Mouse (Mus musculus): ENCODE results near the gene Rapgef2. TPM values are rescaled to one million over a fixed set of nuclear protein-coding genes. Genes with fewer than 3 reads are reported as not detected.
A peak's percentile ranks its signal among the peaks of the same experiment; 100 is the strongest.

Gene Rapgef2
- polyA plus RNA-seq, 1 experiment from 2014 or later, result 8.9 TPM

DNA sequence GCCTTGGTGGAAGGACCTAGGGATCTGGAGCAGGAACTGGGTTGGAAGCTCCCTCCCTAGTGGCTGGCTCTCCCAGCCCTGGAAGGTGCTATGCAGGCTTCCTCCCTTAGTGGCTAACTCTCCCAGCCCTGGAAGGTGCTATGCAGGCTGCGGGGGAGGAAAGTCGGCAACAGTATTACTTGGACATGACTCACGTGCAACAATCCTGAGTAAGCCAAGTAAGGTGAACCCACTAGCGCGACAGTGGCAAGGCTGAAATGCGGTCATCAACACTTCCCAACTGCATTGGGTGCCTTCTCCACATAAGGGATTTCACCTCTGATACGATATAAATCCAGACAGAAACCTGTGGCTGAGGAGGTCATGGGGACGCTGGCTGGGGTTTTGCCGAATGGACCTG lies 42.0 kb downstream of the Rapgef2 start:
- Histone ChIP-seq H3K9me3 (no peaks in the 10 kb centered on the region), H3K4me3 (replicated peaks) (no peak overlapping the region), H3K4me1 (replicated peaks) (peaks cover 20% of the 10 kb centered on the region), H3K27ac (no peak overlapping the region), H3K27me3 (no peaks in the 10 kb centered on the region), H3K36me3 (no peaks in the 10 kb centered on the region), H3K9ac (replicated peaks) (no peak overlapping the region), H3K4me2 (replicated peaks) (no peak overlapping the region)
- ATAC-seq, result no peak
- 87% methylated on average over 9 of the region's 9 CpGs for WGBS

DNA sequence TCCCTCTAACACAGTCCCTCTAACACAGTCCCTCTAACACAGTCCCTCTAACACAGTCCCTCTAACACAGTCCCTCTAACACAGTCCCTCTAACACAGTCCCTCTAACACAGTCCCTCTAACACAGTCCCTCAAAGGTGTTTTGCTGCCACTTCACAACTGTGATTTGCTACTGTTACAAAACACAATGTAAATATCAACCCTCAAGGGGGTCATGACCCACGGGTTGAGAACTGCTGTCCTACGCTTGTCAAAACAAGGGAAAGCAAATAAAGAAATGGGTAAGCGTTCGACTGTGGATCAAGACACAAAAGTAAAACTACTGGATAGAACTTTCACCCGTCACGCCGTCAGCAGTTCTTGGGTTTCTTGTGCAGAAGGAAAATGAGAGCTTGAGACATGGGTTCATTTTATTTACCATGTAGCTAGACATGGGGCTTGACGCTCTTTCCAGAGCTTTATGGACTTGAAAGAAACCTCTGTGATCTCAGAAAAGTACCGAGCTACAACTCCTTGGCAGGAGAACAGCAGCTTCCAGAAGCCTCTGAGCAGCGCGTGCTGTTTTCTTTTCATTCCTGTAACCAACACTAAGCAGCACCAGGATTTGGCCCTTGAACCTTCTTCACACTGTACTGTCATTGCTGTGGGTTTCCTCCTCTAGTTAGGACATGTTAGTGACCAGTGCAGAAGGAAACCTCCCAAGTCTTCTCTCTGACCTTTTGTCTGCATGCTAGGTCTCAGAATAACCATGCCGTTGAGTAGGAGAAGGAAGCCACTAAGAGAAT lies 43.2 kb downstream of the Rapgef2 start:
- Histone ChIP-seq H3K9me3 (no peaks in the 10 kb centered on the region), H3K4me1 (replicated peaks) (peaks cover 16% of the 10 kb centered on the region), H3K9ac (replicated peaks) (no peak overlapping the region), H3K36me3 (no peaks in the 10 kb centered on the region), H3K27ac (no peak overlapping the region), H3K4me3 (replicated peaks) (no peak overlapping the region), H3K4me2 (replicated peaks) (no peak overlapping the region), H3K27me3 (no peaks in the 10 kb centered on the region)
- 83% methylated on average over 12 of the region's 12 CpGs for WGBS
- no peak for ATAC-seq

DNA sequence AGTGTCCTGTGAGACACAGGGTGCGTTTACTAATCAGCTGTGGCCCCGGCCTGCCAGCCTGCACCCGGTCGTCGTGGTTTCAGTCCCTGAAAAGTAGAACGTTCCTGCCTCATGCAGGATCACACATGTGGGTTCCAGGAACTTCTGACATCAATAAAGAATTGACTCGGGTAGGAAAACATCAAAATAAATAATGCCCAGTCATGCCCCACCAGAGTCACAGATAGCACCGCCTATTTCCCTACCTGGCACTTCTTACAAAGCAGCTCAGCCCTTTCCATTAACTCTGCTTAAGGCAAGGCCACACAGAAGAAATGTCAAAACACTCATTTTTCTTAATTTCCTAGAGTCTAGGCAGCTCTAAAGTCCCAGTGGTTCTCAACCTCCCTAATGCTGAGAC lies 44.0 kb downstream of the Rapgef2 start:
- Histone ChIP-seq H3K27me3 (no peaks in the 10 kb centered on the region), H3K27ac (no peak overlapping the region), H3K4me1 (replicated peaks) (peaks cover 11% of the 10 kb centered on the region), H3K36me3 (no peaks in the 10 kb centered on the region), H3K9me3 (no peaks in the 10 kb centered on the region), H3K4me2 (replicated peaks) (no peak overlapping the region), H3K9ac (replicated peaks) (no peak overlapping the region), H3K4me3 (replicated peaks) (no peak overlapping the region)
- 85% methylated on average over 8 of the region's 8 CpGs for WGBS
- ATAC-seq, result no peak

DNA sequence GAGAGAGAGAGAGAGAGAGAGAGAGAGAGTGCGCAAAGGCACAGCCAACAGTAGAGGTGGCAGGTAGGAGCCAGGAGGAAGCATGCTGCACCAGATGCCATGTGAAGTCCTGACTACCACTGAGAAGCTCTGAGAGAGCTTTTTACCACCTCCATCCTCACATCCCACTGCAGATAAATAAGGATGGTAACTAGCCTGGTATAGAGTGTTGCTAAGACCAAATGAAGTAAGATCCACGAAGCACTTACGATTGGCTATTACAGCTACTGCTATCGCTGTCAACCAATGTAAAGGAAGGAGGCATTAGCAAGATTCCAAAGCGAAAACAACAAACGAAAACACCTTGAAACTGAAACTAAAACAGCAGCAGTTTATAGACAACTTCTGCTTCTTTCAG lies 47.3 kb downstream of the Rapgef2 start:
- Histone ChIP-seq H3K4me2 (replicated peaks) (no peak overlapping the region), H3K9ac (replicated peaks) (no peak overlapping the region), H3K27me3 (no peaks in the 10 kb centered on the region), H3K4me1 (replicated peaks) (peaks cover 3% of the 10 kb centered on the region), H3K4me3 (replicated peaks) (no peak overlapping the region), H3K36me3 (no peaks in the 10 kb centered on the region), H3K9me3 (no peaks in the 10 kb centered on the region), H3K27ac (no peak overlapping the region)
- WGBS, result 94% methylated on average over 6 of the region's 6 CpGs
- no peak for ATAC-seq

DNA sequence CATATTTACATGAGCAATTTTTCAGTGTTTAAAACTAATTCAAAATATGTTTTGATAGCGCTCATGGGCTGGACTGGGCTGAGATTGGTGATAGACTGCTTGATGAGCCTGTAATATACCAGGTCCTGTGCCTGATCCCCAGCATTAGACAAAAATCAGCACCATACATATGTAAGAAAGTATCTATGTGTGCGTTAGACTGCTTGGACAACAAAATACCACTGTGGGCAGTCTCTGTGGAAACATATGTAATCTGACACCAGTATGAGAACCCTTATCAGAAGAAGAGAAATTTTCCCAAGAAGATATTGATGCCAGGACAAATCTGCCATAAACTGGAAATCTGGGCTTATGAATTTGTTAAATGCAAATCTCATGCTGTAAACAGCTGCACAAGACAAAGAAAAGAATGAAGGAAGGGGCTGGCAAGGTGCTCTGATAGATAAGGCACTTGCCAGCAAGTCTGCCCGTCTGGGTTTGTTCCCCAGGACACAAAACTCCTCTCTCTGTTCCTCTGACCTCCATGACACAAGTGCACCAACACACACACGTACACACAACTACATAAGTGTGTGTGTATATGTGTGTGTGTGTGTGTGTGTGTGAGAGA lies 47.8 kb downstream of the Rapgef2 start:
- Histone ChIP-seq H3K4me1 (replicated peaks) (peaks cover 3% of the 10 kb centered on the region), H3K36me3 (no peaks in the 10 kb centered on the region), H3K4me3 (replicated peaks) (no peak overlapping the region), H3K9ac (replicated peaks) (no peak overlapping the region), H3K9me3 (no peaks in the 10 kb centered on the region), H3K27ac (no peak overlapping the region), H3K4me2 (replicated peaks) (no peak overlapping the region), H3K27me3 (no peaks in the 10 kb centered on the region)
- no peak for ATAC-seq
- WGBS, result 71% methylated on average over 4 of the region's 4 CpGs

DNA sequence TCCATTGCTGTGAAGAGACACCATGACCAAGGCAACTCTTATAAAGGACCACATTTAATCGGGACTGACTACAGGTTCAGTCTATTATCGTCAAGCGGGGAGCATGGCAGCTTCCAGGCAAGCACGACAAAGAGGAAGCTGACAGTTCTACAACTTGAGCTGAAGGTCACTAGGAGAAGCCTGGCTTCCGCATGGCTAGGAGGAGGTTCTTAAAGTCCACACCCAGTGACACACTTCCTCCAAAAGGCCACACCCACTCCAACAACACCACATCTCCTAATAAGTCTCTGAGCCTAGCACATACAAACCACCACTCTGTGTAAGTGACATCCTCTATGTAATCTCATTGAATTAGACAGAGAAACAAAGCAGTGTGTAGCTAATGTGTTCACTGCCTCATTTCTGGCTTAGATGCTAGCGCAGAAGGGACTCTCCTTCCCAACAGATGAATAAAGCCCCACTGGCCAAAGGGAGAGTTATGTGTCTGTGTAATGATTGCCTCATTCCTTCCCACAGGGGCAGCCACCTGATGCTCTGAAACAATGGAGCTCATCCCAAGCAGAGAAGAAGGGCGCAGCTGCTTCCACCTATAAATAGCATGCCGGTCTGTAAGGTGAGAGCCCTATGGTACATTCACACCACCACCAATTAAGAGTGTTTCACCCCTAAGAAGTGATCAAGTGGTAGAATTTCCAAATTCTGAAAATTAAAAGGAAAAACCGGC lies 48.5 kb downstream of the Rapgef2 start:
- Histone ChIP-seq H3K27ac (no peak overlapping the region), H3K36me3 (no peaks in the 10 kb centered on the region), H3K9me3 (no peaks in the 10 kb centered on the region), H3K4me2 (replicated peaks) (no peak overlapping the region), H3K4me3 (replicated peaks) (no peak overlapping the region), H3K27me3 (no peaks in the 10 kb centered on the region), H3K4me1 (replicated peaks) (peaks cover 3% of the 10 kb centered on the region), H3K9ac (replicated peaks) (no peak overlapping the region)
- WGBS, result 86% methylated on average over 9 of the region's 9 CpGs
- ATAC-seq, result no peak

DNA sequence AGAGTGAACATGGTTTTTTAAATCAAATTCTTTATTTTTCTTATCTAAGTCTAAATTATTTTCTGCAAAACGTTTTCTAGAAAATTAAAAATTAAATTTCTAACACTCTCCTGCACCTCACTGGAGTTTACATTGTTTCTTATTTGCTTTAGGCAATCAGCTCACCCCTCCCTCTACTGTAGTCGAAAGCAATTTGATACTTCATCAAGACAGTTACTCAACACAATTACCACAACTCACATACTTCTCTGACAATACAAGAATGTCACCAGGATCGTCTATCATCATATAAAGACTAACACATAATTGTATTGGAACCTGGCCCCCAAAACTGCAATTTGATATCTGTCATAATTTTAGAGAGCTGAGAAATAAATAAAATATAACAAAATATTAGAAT lies 51.8 kb downstream of the Rapgef2 start:
- Histone ChIP-seq H3K9ac (replicated peaks) (no peak overlapping the region), H3K4me2 (replicated peaks) (no peak overlapping the region), H3K36me3 (no peaks in the 10 kb centered on the region), H3K4me1 (replicated peaks) (peaks cover 6% of the 10 kb centered on the region), H3K4me3 (replicated peaks) (no peak overlapping the region), H3K27me3 (no peaks in the 10 kb centered on the region), H3K27ac (no peak overlapping the region), H3K9me3 (no peaks in the 10 kb centered on the region)
- WGBS, result 85% methylated on average over 3 of the region's 3 CpGs
- ATAC-seq, result no peak

DNA sequence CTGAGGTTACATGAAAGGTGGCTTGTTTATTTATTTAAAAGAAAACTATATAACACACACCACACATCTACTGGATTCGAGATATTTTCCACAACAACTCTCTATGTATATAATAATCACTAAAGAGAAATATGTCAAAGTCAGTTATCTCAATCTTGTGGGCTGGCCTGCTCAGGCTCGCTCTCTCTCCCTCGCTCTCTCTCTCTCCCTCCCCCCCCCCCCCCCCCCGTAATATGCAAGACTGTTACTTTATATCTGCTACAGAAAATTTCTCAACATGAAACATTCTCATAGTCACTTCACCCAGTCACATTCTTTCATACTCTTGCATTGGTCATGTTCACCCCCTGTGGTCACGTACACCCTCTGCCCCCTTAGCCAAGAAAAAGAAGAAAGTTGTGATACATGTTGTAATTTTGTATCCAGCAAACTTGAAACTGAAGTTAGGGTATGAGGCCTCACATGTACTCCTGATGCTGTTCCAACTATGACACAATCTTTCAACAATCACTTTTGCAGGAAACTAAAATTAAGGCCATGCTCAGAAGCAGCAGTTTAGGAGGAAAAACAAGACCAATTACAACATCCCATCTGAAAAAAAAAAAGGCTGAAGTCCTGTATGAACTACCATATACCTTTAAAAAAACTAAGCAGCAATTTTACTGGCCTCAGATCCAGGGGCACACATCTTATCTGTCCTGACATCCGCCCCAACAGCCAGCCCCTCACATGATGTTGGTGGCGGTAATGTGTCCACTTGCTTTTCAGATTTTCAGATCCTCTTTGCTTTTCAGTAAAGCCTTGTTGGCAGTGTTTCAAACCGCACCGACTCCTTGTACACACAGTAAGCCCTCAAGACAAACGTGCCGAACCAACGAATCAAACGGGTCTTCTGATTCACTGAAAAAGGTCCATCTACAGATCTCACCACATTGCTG lies 52.6 kb downstream of the Rapgef2 start:
- Histone ChIP-seq H3K4me3 (replicated peaks) (no peak overlapping the region), H3K27ac (no peak overlapping the region), H3K9ac (replicated peaks) (no peak overlapping the region), H3K36me3 (no peaks in the 10 kb centered on the region), H3K4me2 (replicated peaks) (no peak overlapping the region), H3K9me3 (no peaks in the 10 kb centered on the region), H3K4me1 (replicated peaks) (peaks cover 10% of the 10 kb centered on the region), H3K27me3 (no peaks in the 10 kb centered on the region)
- WGBS, result 81% methylated on average over 13 of the region's 13 CpGs
- no peak for ATAC-seq

DNA sequence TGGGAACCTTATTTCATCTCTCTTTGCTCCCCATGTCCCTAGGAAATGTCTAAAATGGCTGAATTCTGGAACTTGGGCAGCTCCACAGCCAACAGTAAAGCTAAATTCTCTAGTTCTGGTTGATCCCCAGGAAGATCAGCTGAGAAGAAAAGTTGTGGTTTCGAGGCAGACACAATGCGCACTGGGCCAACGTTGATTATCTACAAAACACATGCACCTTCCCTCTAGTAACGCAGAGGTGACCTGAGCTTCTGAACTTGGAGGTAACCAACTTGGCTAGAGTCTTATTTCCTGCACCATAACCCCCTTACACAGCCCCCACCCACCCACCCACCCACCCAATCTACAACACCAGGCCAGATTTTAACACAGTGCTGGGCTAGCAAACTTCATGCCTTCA lies 55.6 kb downstream of the Rapgef2 start:
- Histone ChIP-seq H3K9ac (replicated peaks) (no peak overlapping the region), H3K9me3 (no peaks in the 10 kb centered on the region), H3K4me2 (replicated peaks) (no peak overlapping the region), H3K27ac (no peak overlapping the region), H3K4me1 (replicated peaks) (peaks cover 18% of the 10 kb centered on the region; the same call in 1 of the 2 replicates), H3K36me3 (no peaks in the 10 kb centered on the region), H3K4me3 (replicated peaks) (no peak overlapping the region), H3K27me3 (no peaks in the 10 kb centered on the region)
- no peak for ATAC-seq
- WGBS, result over 99% methylated on average over 4 of the region's 4 CpGs

DNA sequence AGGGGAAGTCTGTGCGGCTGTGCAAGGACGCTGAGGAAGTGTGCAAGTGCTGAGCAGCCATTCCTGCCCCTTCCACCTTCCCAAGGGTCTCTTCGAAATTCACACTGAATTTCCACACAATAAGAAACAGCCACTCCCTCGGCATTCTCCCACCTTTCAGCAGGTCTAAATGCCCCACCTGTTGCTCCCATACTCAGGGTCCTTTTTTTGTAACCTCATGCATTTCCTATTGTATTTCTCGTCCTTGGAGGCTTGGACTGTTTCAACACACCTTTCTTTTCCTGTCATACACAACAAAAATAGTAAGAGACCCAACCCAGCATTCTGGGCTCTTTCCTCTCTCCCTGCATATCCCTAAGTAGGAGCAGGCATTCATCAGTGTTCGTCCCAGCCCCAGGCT lies 56.8 kb downstream of the Rapgef2 start:
- H3K36me3 ChIP-seq, result no peaks in the 10 kb centered on the region
- ATAC-seq, result no peak
- WGBS, result 77% methylated on average over 6 of the region's 6 CpGs
- no peak overlapping the region for H3K4me3 ChIP-seq (replicated peaks)
- H3K27ac ChIP-seq, result no peak overlapping the region
- no peaks in the 10 kb centered on the region for H3K9me3 ChIP-seq
- H3K9ac ChIP-seq (replicated peaks), result no peak overlapping the region
- no peaks in the 10 kb centered on the region for H3K27me3 ChIP-seq
- no peak overlapping the region for H3K4me2 ChIP-seq (replicated peaks)
- H3K4me1 ChIP-seq (replicated peaks), result peaks cover 18% of the 10 kb centered on the region; the same call in 1 of the 2 replicates

DNA sequence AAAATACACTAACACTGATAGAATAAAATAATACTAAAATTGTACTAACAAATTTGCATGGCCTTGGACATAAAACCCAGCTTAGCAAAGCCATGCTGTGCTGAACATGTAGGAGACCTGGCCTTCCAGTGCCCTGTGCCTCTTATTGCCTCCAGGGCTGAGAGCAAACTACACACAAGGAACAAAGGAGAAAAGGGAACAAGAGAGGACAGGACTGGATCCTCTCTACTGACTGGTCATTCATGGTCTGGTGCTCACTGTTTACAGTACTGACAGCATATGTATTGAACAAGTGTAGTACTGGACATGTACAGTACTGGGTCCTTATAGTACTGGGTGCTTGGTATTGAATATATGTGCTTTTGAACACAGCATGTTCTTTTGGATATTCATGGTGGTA lies 58.0 kb downstream of the Rapgef2 start:
- H3K4me2 ChIP-seq (replicated peaks), result no peak overlapping the region
- H3K4me3 ChIP-seq (replicated peaks), result no peak overlapping the region
- H3K9ac ChIP-seq (replicated peaks), result no peak overlapping the region
- no peaks in the 10 kb centered on the region for H3K9me3 ChIP-seq
- H3K36me3 ChIP-seq, result no peaks in the 10 kb centered on the region
- peaks cover 24% of the 10 kb centered on the region for H3K4me1 ChIP-seq (replicated peaks)
- H3K27ac ChIP-seq, result no peak overlapping the region
- ATAC-seq, result 0 out of 2 replicates have a peak, but pooled peaks have one; percentile 37
- no peaks in the 10 kb centered on the region for H3K27me3 ChIP-seq
